Mouse (Mus musculus) neural tube, embryonic 11.5 days (tissue): Measurements from ENCODE around the gene Arhgef10l. TPM values are rescaled to one million over a fixed set of nuclear protein-coding genes. Genes with fewer than 3 reads are reported as not detected.

Source experiments
- microRNA-seq: library from miRNA; unstranded; fragments of <30 nt; microRNA quantifications from one replicate; pipeline ENCODE4, GENCODE M21; 2016
- polyA plus RNA-seq: library from polyadenylated mRNA; unstranded; fragments of >200 nt; fragmentation: Nextera tagmentation; extraction: Ambion mirVana; gene quantifications from 2 replicates; pipeline ENCODE4 v1.2.1, GENCODE M21; 2014

Gene Arhgef10l
- polyA plus RNA-seq, 1 experiment from 2014 or later = 25.3 TPM

Small RNA genes lying within 50 kb of the gene (microRNA-seq; reads per million reads assigned to microRNA genes)
- gene Gm23045 = not detected

Other genes starting within 250 kb of the Arhgef10l start
- gene Rcc2, start 34.5 kb upstream of the Arhgef10l start, polyA plus RNA-seq = 76.3 and 79.9 TPM in 2 replicates
- gene Padi6, start 76.6 kb upstream of the Arhgef10l start, polyA plus RNA-seq = not detected in 2 replicates
- 0.09 and 0.50 TPM in 2 replicates for gene Padi4, start 108.2 kb upstream of the Arhgef10l start, polyA plus RNA-seq
- not detected in 2 replicates for gene Padi3, start 144.6 kb upstream of the Arhgef10l start, polyA plus RNA-seq
- 0.22 TPM in 1 of 2 replicates, not detected in the other for gene Padi1, start 179.8 kb upstream of the Arhgef10l start, polyA plus RNA-seq
- 1.1 and 1.7 TPM in 2 replicates for gene Padi2, start 240.3 kb upstream of the Arhgef10l start, polyA plus RNA-seq